Mouse (Mus musculus): ENCODE results near the gene Hnrnpc.

DNA sequence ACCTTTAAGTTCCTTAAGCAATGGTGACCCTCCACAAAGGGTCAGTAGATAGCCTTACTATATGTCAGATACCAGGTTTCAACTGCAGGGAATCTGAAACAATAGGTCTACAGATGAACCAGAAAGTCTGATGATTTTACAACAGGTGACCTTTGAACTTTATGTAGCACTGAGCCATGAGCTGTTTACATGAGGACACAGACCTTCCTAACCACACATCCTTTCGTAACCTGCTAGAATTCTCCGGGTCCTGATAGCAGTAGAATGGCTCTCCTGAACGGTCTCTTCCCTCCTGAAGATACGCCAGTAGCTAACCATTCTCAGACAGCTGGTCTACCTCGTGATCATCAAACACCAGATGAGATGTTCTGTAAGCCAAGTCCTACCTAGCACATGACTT is 64.5 kb downstream of the Hnrnpc start:
- TF ChIP-seq CTCF (IDR thresholded peaks at IDR 0.05) = no peak
- no peak for TF ChIP-seq EP300 (IDR thresholded peaks at IDR 0.05)

Data from lung, postnatal 0 days (tissue).